Mouse (Mus musculus): Measurements from ENCODE around the gene Slc26a5.

The Slc26a5 gene

DNA sequence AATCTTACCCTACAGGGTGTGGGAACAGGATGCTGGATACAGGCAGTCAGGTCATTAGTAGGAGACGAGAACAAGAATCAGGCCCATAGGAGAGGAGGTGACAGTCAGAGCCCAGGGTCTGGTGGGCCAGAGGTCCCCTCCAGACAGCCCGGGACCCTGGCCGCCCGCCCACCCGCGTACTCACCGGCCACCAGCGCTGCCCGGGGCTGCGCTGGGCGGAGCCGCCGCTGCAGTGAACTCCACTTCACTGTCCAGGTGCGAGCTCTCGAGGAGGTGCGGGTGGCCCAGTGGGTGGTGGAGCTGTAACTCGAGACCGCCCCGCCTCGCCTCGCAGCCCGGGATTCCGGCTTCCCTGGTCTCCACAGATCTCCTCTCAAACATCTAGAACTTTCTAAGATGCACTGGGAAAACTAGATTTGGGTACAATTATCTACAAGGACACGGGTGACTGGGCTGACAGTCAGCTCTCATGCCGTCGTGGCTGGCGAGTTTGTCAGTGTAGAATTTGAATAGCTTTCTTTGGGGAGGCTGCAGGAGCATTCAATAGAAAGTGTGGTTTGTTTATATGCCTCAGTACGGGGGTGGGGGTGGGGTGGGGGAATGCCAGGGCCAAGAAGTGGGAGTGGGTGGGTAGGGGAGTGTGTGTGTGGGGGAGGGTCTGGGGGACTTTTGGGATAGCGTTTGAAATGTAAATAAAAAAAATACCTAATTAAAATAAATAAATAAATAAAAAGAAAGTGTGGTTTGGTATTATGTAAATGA, at the start of gene Slc26a5:
TSS of gene Slc26a5 (minus strand) at position 259 of the 762 bp plus-strand sequence.
- peak; percentile 56 for DNase-seq

GRCm38 (mm10) chr5:21914776-21915175, 49.4 kb upstream of the Slc26a5 start:
- DNase-seq = no peak

- DNase-seq = no peak
Observed at GRCm38 (mm10) chr5:21912835-21913530, 47.6 kb upstream of the Slc26a5 start.

- DNase-seq = no peak
Observed at GRCm38 (mm10) chr5:21910726-21911125, 45.3 kb upstream of the Slc26a5 start.

GRCm38 (mm10) chr5:21909713-21910112, 44.3 kb upstream of the Slc26a5 start:
- DNase-seq = no peak

- DNase-seq = peak; percentile 16
Observed at GRCm38 (mm10) chr5:21901411-21901810, 36.0 kb upstream of the Slc26a5 start.

DNA sequence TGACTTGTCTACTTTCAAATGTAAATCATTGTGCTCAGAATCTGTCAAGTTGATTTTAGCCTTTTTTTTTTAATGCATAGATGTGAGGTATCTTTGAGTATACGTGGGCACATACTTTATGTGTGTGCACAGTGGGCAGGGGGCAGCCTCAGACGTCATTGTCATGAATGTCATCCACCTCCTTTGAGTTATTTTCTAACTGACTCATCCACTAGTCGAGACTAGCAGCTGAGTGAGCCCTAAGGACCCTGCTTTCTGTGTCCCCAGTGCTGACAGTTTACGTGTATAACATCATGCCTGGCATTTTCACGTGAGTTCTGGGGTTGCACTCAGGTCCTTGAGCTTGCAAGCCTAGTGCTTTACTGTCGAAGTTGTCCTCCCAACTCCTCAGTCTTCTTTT, 35.5 kb upstream of the Slc26a5 start:
- DNase-seq = no peak

- no peak for DNase-seq
Observed at GRCm38 (mm10) chr5:21898875-21899274, 33.5 kb upstream of the Slc26a5 start.

- DNase-seq = no peak
Observed at GRCm38 (mm10) chr5:21896586-21896985, 31.2 kb upstream of the Slc26a5 start.

GRCm38 (mm10) chr5:21894168-21894567, 28.8 kb upstream of the Slc26a5 start:
- DNase-seq = no peak

GRCm38 (mm10) chr5:21866750-21867149, 1.3 kb upstream of the Slc26a5 start:
- DNase-seq = no peak

- DNase-seq = peak; percentile 56
Observed at GRCm38 (mm10) chr5:21866311-21866712, 908 bp upstream of the Slc26a5 start.

DNA sequence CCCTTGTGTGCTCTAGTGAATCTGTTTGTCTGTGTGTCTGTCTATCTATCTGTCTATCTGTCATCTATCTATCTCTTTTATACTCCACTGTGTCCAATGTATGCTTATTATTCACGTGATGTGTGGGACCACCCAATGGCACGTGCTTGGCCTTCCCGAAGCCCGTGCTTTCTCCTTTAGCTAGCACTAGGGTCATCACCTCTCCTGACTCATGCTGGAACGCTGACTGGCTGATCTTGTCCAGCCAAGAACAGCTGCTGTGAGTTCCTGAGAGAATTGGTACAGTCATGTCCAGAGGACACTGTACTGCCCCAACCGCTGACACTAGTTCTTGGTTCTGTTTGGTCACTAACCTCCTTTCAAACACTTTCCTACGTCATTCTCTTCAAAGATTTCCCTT, 6.8 kb downstream of the Slc26a5 start:
- no peak for DNase-seq

DNA sequence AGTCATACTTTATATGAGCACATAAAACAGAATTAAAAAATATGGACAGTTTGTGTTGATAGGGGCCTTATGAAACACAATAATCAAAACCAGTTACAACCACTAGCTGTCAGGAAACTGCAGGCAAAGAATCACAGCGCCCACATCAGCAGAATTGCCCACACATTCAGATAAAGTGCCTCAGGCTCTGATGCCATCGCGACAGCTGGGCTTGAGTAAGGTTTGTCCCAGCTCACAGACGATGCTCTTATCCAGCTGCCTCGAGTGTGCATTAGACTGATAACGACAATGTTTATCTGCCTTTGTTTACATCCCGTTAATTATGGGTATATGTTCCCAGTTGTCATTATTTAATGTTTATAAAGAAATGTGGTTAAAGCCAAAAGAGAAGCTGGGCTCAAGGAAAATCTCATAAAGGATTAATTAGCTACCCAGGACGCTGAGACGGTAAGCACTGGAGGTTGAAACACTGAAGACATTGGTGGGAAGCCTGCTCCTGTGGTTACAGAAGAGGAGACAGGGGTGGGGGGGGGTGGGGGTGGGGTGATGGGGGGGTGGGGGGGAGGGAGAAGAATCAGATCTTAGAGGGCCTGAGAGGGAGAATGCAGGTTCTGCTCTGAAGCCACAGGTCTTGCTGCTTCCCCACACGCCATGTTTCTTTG, 13.6 kb downstream of the Slc26a5 start:
- no peak for DNase-seq

GRCm38 (mm10) chr5:21847438-21847837, 18.0 kb downstream of the Slc26a5 start:
- no peak for DNase-seq

GRCm38 (mm10) chr5:21846616-21847290, 18.7 kb downstream of the Slc26a5 start:
- DNase-seq = no peak

DNA sequence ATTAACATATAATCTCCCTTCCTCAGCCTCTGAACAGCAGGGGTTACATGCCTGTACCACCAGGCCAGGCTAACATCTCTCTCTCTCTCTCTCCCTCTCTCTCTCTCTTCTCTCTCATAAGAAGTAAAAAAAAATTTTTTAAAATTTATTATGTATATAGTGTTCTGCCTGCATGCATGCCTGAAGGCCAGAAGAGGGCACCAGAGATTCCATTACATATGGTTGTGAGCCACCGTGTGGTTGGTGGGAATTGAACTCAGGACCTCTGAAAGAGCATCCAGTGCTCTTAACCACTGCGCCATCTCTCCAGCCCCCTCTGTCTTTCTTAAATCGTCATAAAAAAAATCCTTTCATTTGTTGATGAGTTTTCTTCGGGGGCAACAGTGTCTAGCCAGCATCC, 20.7 kb downstream of the Slc26a5 start:
- no peak for DNase-seq

- no peak for DNase-seq
Observed at GRCm38 (mm10) chr5:21831761-21832160, 33.6 kb downstream of the Slc26a5 start.

DNA sequence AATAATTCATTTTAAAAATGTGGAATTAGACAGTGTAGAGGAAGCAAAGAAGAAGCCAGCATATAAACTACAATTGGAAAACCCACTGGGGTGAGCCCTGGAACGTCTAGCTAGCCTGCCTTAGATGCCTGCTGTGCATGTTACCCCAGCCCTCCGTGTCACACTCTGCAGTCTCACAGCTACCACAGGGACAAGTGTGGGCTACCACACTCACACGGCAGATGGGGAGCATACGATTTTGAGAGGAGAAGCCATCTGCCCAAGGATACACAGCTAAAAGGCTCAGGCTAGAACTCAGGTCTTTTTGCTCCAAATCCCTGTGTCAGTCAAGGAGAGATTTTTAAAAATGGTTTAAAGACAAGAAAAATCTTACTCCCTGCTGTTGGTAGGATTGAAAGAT, 36.5 kb downstream of the Slc26a5 start:
- DNase-seq = no peak

- DNase-seq = peak; percentile 5
Observed at GRCm38 (mm10) chr5:21827643-21828042, 37.8 kb downstream of the Slc26a5 start.

DNA sequence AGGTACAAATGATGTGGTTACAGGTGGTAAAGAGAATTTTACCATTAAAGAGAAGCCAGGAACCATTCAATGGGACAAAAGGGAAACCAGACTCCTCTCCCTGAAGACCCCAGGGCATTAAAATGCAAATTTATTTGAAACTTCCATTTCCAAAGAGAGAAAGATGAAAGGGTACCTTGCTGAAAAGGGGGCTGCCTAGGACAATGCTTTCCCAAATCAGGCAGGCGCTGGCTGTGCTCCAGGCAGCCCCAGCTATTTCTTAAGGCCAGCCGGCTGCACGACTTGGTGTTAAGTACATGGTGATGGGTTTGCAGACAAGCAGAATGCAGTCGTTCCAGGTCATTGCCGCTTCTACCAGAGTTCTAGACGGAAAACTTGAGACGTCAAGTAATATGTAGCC, 39.0 kb downstream of the Slc26a5 start:
- no peak for DNase-seq

DNA sequence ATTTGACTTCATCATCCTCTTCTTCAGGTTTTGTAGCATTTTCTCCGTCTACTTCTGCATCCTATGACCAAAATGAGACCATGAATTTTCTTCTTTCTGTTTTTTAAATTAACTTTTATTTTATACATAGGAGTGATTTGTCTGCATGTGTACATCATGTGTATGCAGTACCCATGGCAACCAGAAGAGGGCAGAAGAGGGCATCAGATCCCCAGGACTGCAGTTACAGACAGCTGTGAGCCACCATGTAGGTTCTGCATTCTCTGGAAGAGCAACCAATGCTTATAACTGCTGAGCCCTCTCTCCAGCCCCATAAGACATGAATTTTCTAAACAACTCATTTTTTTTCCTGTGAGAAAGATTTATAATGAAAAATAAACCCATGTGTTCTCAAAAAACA, 51.4 kb downstream of the Slc26a5 start:
- peak; percentile 36 for DNase-seq

DNA sequence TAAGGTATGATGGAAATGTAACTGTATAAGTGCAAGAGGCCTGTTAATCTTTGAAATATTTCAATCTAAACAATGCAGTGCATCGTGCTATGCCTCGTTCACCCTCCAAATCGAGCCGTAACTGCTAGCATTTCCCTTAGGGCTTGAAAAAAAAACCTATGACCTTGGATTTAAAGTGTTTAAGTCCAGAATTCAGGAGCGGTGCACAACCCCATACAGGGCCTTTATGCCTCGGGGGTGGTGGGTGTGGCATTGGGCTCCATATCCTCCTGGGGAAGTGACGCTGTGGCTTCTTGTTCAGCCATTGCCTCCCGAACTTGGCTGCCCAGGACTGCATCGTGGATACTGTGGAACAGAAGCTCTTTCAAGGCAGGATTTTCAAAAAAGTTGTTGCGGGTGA, 54.5 kb downstream of the Slc26a5 start:
- no peak for DNase-seq
